In genomic region chr7:144582284-144582980, GRCm38 (mm10) we compare ENCODE assay signal across 7 mouse cellular contexts. TPM values are rescaled to one million over a fixed set of nuclear protein-coding genes. Genes with fewer than 3 reads are reported as not detected.
DNase-seq lines count a peak whose midpoint lies in the region; ATAC-seq lines count a peak whose summit lies in the region.

Gene Fadd (minus strand): TSS chr7:144582463.

- H3K4me2 ChIP-seq in embryonic facial prominence, embryonic 11.5 days (ENCODE audit: low read depth, low read length) = peak within 1 kb of the TSS; percentile 84
- H3K4me2 ChIP-seq in limb, embryonic 11.5 days (ENCODE audit: low read depth, severe bottlenecking) = peak within 1 kb of the TSS; percentile 78
- peak within 1 kb of the TSS; percentile 83 for H3K4me2 ChIP-seq in midbrain, embryonic 14.5 days (ENCODE audit: low read length)

- H3K4me1 ChIP-seq in embryonic facial prominence, embryonic 11.5 days (ENCODE audit: control insufficient read depth, insufficient read depth, low read length) = no peaks in the 10 kb centered on the region
- peaks cover 3% of the 10 kb centered on the region for H3K4me1 ChIP-seq in limb, embryonic 11.5 days (ENCODE audit: control insufficient read depth, insufficient read depth, low read length)
- peaks cover 16% of the 10 kb centered on the region for H3K4me1 ChIP-seq in midbrain, embryonic 14.5 days (ENCODE audit: control insufficient read depth, insufficient read depth, low read length)

- H3K4me3 ChIP-seq in embryonic facial prominence, embryonic 11.5 days (ENCODE audit: low read depth, low read length) = peak within 1 kb of the TSS; percentile 75
- peak within 1 kb of the TSS; percentile 75 for H3K4me3 ChIP-seq in limb, embryonic 11.5 days (ENCODE audit: low read depth, low read length)
- H3K4me3 ChIP-seq in midbrain, embryonic 14.5 days (replicated peaks; ENCODE audit: low read depth, low read length) = peak within 1 kb of the TSS; percentile 79

- 1% methylated on average over 34 of the region's 34 CpGs for WGBS in embryonic facial prominence, embryonic 11.5 days
- 1% methylated on average over 34 of the region's 34 CpGs for WGBS in limb, embryonic 11.5 days
- WGBS in midbrain, embryonic 14.5 days = 2% methylated on average over 34 of the region's 34 CpGs

- ATAC-seq in embryonic facial prominence, embryonic 11.5 days (replicated peaks; ENCODE audit: insufficient number of reproducible peaks, low FRiP score, low TSS enrichment, low read depth) = peak; percentile 83
- peak; percentile 86 for ATAC-seq in limb, embryonic 11.5 days (ENCODE audit: insufficient number of reproducible peaks, low FRiP score, low TSS enrichment, low read depth)
- ATAC-seq in midbrain, embryonic 14.5 days (ENCODE audit: low FRiP score, low TSS enrichment) = peak; percentile 88

- H3K9ac ChIP-seq in embryonic facial prominence, embryonic 11.5 days (replicated peaks; ENCODE audit: low read length) = peak within 1 kb of the TSS; percentile 87
- H3K9ac ChIP-seq in limb, embryonic 11.5 days (ENCODE audit: low read length) = peak within 1 kb of the TSS; percentile 76
- peak within 1 kb of the TSS; percentile 72 for H3K9ac ChIP-seq in midbrain, embryonic 14.5 days (replicated peaks; ENCODE audit: low read length)

- H3K27ac ChIP-seq in embryonic facial prominence, embryonic 11.5 days (replicated peaks; ENCODE audit: low read depth, low read length) = peak within 1 kb of the TSS; percentile 84
- H3K27ac ChIP-seq in limb, embryonic 11.5 days (replicated peaks; ENCODE audit: low read depth, low read length) = peak within 1 kb of the TSS; percentile 84
- peak within 1 kb of the TSS; percentile 87 for H3K27ac ChIP-seq in midbrain, embryonic 14.5 days (replicated peaks; ENCODE audit: low read depth, low read length)

- no peaks in the 10 kb centered on the region; the same call in 1 of the 2 replicates for H3K27me3 ChIP-seq in embryonic facial prominence, embryonic 11.5 days (ENCODE audit: control insufficient read depth, insufficient read depth, low read length)
- no peaks in the 10 kb centered on the region for H3K27me3 ChIP-seq in limb, embryonic 11.5 days (ENCODE audit: control insufficient read depth, insufficient read depth, low read length)
- no peaks in the 10 kb centered on the region for H3K27me3 ChIP-seq in midbrain, embryonic 14.5 days (ENCODE audit: control insufficient read depth, insufficient read depth, low read length)

- H3K36me3 ChIP-seq in embryonic facial prominence, embryonic 11.5 days (replicated peaks; ENCODE audit: control insufficient read depth, insufficient read depth, low read depth, low read length) = no peaks in the 10 kb centered on the region; the same call in 1 of the 2 replicates
- 0 out of 2 replicates have a peak, but pooled peaks cover 4% of the 10 kb centered on the region for H3K36me3 ChIP-seq in limb, embryonic 11.5 days (ENCODE audit: control insufficient read depth, insufficient read depth, low read length)
- H3K36me3 ChIP-seq in midbrain, embryonic 14.5 days (ENCODE audit: control insufficient read depth, insufficient read depth, low read length) = peaks cover 17% of the 10 kb centered on the region

- DNase-seq in adrenal gland, postnatal 14 days = peak; percentile 98
- DNase-seq in embryonic facial prominence, embryonic 11.5 days (ENCODE audit: low spot score) = peak; percentile 96
- DNase-seq in heart, adult 11 months = peak; percentile 99
- DNase-seq in kidney, adult 18-20 months = peak; percentile 96
- DNase-seq in limb, embryonic 11.5 days (ENCODE audit: low spot score) = peak; percentile 96
- peak; percentile 98 for DNase-seq in midbrain, embryonic 14.5 days
- DNase-seq in spleen, adult 18-20 months = peak; percentile 87 to 94

- H3K9me3 ChIP-seq in embryonic facial prominence, embryonic 11.5 days (replicated peaks; ENCODE audit: control insufficient read depth, low read length) = no peaks in the 10 kb centered on the region
- H3K9me3 ChIP-seq in limb, embryonic 11.5 days (ENCODE audit: control insufficient read depth, low read length) = no peaks in the 10 kb centered on the region
- no peaks in the 10 kb centered on the region for H3K9me3 ChIP-seq in midbrain, embryonic 14.5 days (ENCODE audit: control insufficient read depth, low read length)

RNA-seq across cellular contexts. Expression of gene Fadd, which starts in this region (rescaled TPM):
- 9.1 and 10.2 TPM in 2 replicates for total RNA-seq in adrenal gland, postnatal 14 days (2021)
- polyA plus RNA-seq in embryonic facial prominence, embryonic 11.5 days (2014; fragmentation: Nextera tagmentation; extraction: Ambion mirVana) = 10.6 and 11.2 TPM in 2 replicates
- polyA plus RNA-seq in limb, embryonic 11.5 days (2014; fragmentation: Nextera tagmentation; extraction: Ambion mirVana) = 11.3 and 12.3 TPM in 2 replicates
- polyA plus RNA-seq in midbrain, embryonic 14.5 days (2014; fragmentation: Nextera tagmentation; extraction: Ambion mirVana) = 4.2 and 6.1 TPM in 2 replicates

Comparison
In these comparisons a context has a peak if more than half of its experiments do, and no peak if none do; other contexts are left out.
1. Peak in every context shown above with its lines: DNase-seq, ATAC-seq, H3K4me3 ChIP-seq and H3K27ac ChIP-seq.